Mouse (Mus musculus) midbrain, postnatal 0 days (tissue): ENCODE data around the gene Cenpa. TPM values are rescaled to one million over a fixed set of nuclear protein-coding genes. Genes with fewer than 3 reads are reported as not detected.
A peak's percentile ranks its signal among the peaks of the same experiment; 100 is the strongest.

ENCODE experiments used
- ATAC-seq: fragments of 200-750 bp; cut with Nextera tagmentation; 2 replicates; pipeline ENCODE4 v1.8.0; 2017; ENCODE audit warnings: moderate number of reproducible peaks, mild to moderate bottlenecking, moderate TSS enrichment, moderate library complexity; ENCODE audit not compliant: low FRiP score
- DNase-seq: peaks from one replicate; pipeline ENCODE4 v3.0.0-alpha.2; 2015; ENCODE audit warnings: low spot score
- H3K27ac ChIP-seq: fragments of 300-500 bp; sonication (generic); 2 replicates; pipeline ENCODE4 v1.5.1; 2014; ENCODE audit warnings: low read depth, mild to moderate bottlenecking, low read length, mixed read lengths
- H3K27me3 ChIP-seq: fragments of 300-500 bp; sonication (generic); 2 replicates; pipeline ENCODE4 v1.6.1; 2014; ENCODE audit warnings: low read length, control low read depth, mixed read lengths; ENCODE audit not compliant: insufficient read depth
- H3K36me3 ChIP-seq: fragments of 300-500 bp; sonication (generic); 2 replicates; pipeline ENCODE4 v1.6.1; 2014; ENCODE audit warnings: low read length, control low read depth, mixed read lengths; ENCODE audit not compliant: insufficient read depth
- H3K4me1 ChIP-seq: fragments of 300-500 bp; sonication (generic); 2 replicates; pipeline ENCODE4 v1.6.1; 2014; ENCODE audit warnings: mild to moderate bottlenecking, control low read depth, antibody characterized with exemption, low read length, mixed read lengths; ENCODE audit not compliant: insufficient read depth
- H3K4me2 ChIP-seq: fragments of 300-500 bp; sonication (generic); 2 replicates; pipeline ENCODE4 v1.6.1; 2014; ENCODE audit warnings: low read depth, mild to moderate bottlenecking, low read length, mixed read lengths; ENCODE audit not compliant: poor library complexity, severe bottlenecking
- H3K4me3 ChIP-seq: fragments of 300-500 bp; sonication (generic); 2 replicates; pipeline ENCODE4 v1.5.1; 2014; ENCODE audit warnings: low read depth, mild to moderate bottlenecking, low read length, moderate library complexity
- H3K9ac ChIP-seq: fragments of 300-500 bp; sonication (generic); replicated peaks from 2 replicates; pipeline ENCODE4 v1.6.1; 2014; ENCODE audit warnings: mild to moderate bottlenecking, low read length, moderate library complexity, mixed read lengths; ENCODE audit not compliant: poor library complexity, severe bottlenecking
- H3K9me3 ChIP-seq: fragments of 300-500 bp; sonication (generic); 2 replicates; pipeline ENCODE4 v1.6.1; 2016; ENCODE audit warnings: low read length, control low read depth
- CTCF ChIP-seq: IDR thresholded peaks from 2 replicates; pipeline ENCODE4 v1.5.1; 2016; ENCODE audit warnings: antibody characterized with exemption, mild to moderate bottlenecking
- WGBS: fragments of 180-500 bp; shearing (Covaris S2); extraction: QIAGEN DNeasy Blood & Tissue Kit; methylation state at CpG from one replicate; pipeline ENCODE4 v1.1.7; 2014; 5-methylcytosine and 5-hydroxymethylcytosine counted together
- microRNA-seq: library from miRNA; unstranded; fragments of <30 nt; microRNA quantifications from one replicate; pipeline ENCODE4, GENCODE M21; 2016; ENCODE audit warnings: borderline number of aligned reads
- polyA plus RNA-seq: library from polyadenylated mRNA; unstranded; fragments of >200 nt; fragmentation: Nextera tagmentation; extraction: Ambion mirVana; gene quantifications from 2 replicates; pipeline ENCODE4 v1.2.1, GENCODE M21; 2015
- total RNA-seq: library from RNA; depleted of rRNA; stranded (reverse); fragments of >200 nt; gene quantifications from 2 replicates; pipeline ENCODE4 v1.2.3, GENCODE M21; 2014; rRNA removed

Gene Cenpa
- total and polyA plus RNA-seq, 2 experiments from 2014 or later = 9.4 to 19.6 TPM

- H3K4me3 ChIP-seq = no peak overlapping the region
- 0 out of 2 replicates have a peak overlapping the region, but pooled peaks have one; percentile 13 for H3K4me2 ChIP-seq
- ATAC-seq (no peak), DNase-seq (peak; percentile 31)
- TF ChIP-seq CTCF = no peak
- H3K27me3 ChIP-seq = no peaks in the 10 kb centered on the region
- peak overlapping the region; percentile 4; the same call in 1 of the 2 replicates for H3K27ac ChIP-seq
- H3K4me1 ChIP-seq = no peaks in the 10 kb centered on the region; the same call in 1 of the 2 replicates
- H3K36me3 ChIP-seq = peaks cover 22% of the 10 kb centered on the region; the same call in 1 of the 2 replicates
- no peaks in the 10 kb centered on the region for H3K9me3 ChIP-seq
- WGBS = 32% methylated on average over 10 of the region's 10 CpGs
- no peak overlapping the region for H3K9ac ChIP-seq
Measured at GRCm38 (mm10) chr5:30717991-30718703, 51.6 kb downstream of the Cenpa start.

- Histone ChIP-seq H3K9ac (no peak overlapping the region), H3K4me3 (no peak overlapping the region), H3K36me3 (peaks cover 23% of the 10 kb centered on the region; the same call in 1 of the 2 replicates), H3K27me3 (no peaks in the 10 kb centered on the region), H3K4me1 (no peaks in the 10 kb centered on the region), H3K4me2 (no peak overlapping the region), H3K27ac (no peak overlapping the region), H3K9me3 (no peaks in the 10 kb centered on the region)
- ATAC-seq (peak; percentile 31; the same call in 1 of the 2 replicates), DNase-seq (no peak)
- 72% methylated on average over 8 of the region's 8 CpGs for WGBS
- TF ChIP-seq CTCF = no peak
Measured at GRCm38 (mm10) chr5:30721935-30722334, 55.4 kb downstream of the Cenpa start.

Small RNAs within 50 kb of the gene (microRNA-seq; reads per million reads assigned to microRNA genes)
- not detected for gene Mir5625

Other genes with a start within 250 kb of the Cenpa start
- gene Otof, start 204.8 kb upstream of the Cenpa start, total RNA-seq = 6.1 and 9.9 TPM in 2 replicates
- 4.7 and 4.9 TPM in 2 replicates for gene Otof, start 204.8 kb upstream of the Cenpa start, polyA plus RNA-seq
- 1.4 and 1.6 TPM in 2 replicates for gene 1700001C02Rik, start 200.7 kb upstream of the Cenpa start, total RNA-seq
- 2.9 and 3.4 TPM in 2 replicates for gene 1700001C02Rik, start 200.7 kb upstream of the Cenpa start, polyA plus RNA-seq
- not detected in 2 replicates for gene Cib4, start 120.9 kb upstream of the Cenpa start, total RNA-seq
- not detected in 2 replicates for gene Cib4, start 120.9 kb upstream of the Cenpa start, polyA plus RNA-seq
- gene Kcnk3, start 78.6 kb upstream of the Cenpa start, total RNA-seq = 18.8 and 21.8 TPM in 2 replicates
- 12.2 and 12.3 TPM in 2 replicates for gene Kcnk3, start 78.6 kb upstream of the Cenpa start, polyA plus RNA-seq
- gene Slc35f6, start 18.8 kb upstream of the Cenpa start, total RNA-seq = 62.5 and 65.3 TPM in 2 replicates
- gene Slc35f6, start 18.8 kb upstream of the Cenpa start, polyA plus RNA-seq = 25.1 and 30.9 TPM in 2 replicates
- 334 and 374 TPM in 2 replicates for gene Dpysl5, start 44.8 kb downstream of the Cenpa start, total RNA-seq
- 232 and 234 TPM in 2 replicates for gene Dpysl5, start 44.8 kb downstream of the Cenpa start, polyA plus RNA-seq
- gene Mapre3, start 147.9 kb downstream of the Cenpa start, total RNA-seq = 105 and 112 TPM in 2 replicates
- 172 and 175 TPM in 2 replicates for gene Mapre3, start 147.9 kb downstream of the Cenpa start, polyA plus RNA-seq
- 77.5 and 78.3 TPM in 2 replicates for gene Tmem214, start 201.2 kb downstream of the Cenpa start, total RNA-seq
- 64.5 and 64.6 TPM in 2 replicates for gene Tmem214, start 201.2 kb downstream of the Cenpa start, polyA plus RNA-seq
- gene Agbl5, start 221.9 kb downstream of the Cenpa start, total RNA-seq = 50.7 and 73.4 TPM in 2 replicates
- gene Agbl5, start 221.9 kb downstream of the Cenpa start, polyA plus RNA-seq = 19.1 and 22.3 TPM in 2 replicates
- 123 and 126 TPM in 2 replicates for gene Ost4, start 241.0 kb downstream of the Cenpa start, total RNA-seq
- gene Ost4, start 241.0 kb downstream of the Cenpa start, polyA plus RNA-seq = 175 and 201 TPM in 2 replicates
- gene Emilin1, start 246.6 kb downstream of the Cenpa start, total RNA-seq = 7.4 and 11.8 TPM in 2 replicates
- 9.0 and 9.8 TPM in 2 replicates for gene Emilin1, start 246.6 kb downstream of the Cenpa start, polyA plus RNA-seq